Mouse (Mus musculus) G1E (cell line): ENCODE measurements around the gene Klhdc1.

Source experiments
- CTCF ChIP-seq: IDR thresholded peaks from 2 replicates; pipeline ENCODE4 v1.5.1; 2012; ENCODE audit warnings: low read depth, low read length, inconsistent platforms, mixed read lengths
- POLR2AphosphoS5 ChIP-seq: IDR thresholded peaks from 2 replicates; pipeline ENCODE4 v1.6.1; 2012; ENCODE audit warnings: low read depth, low read length, inconsistent platforms; ENCODE audit not compliant: insufficient replicate concordance

- TF ChIP-seq CTCF (no peak), POLR2AphosphoS5 (no peak)
Measured at GRCm38 (mm10) chr12:69250756-69251155, 9.8 kb downstream of the Klhdc1 start.
